Mouse (Mus musculus) frontal cortex, adult 2 months (tissue): ENCODE results near the gene Cxcr1. TPM values are rescaled to one million over a fixed set of nuclear protein-coding genes. Genes with fewer than 3 reads are reported as not detected.

ENCODE experiments used
- DNase-seq, 2 experiments: peaks; one replicate each; pipeline ENCODE4 v3.0.0; 2022; ENCODE audit warnings: low spot score in 1 of 2; ENCODE audit errors: extremely low spot score in 1 of 2
- polyA plus RNA-seq: library from polyadenylated mRNA; depleted of rRNA; stranded (reverse); fragments of >200 nt; gene quantifications from 2 replicates; pipeline ENCODE4 v1.2.3, GENCODE M21; 2012; rRNA removed

Gene Cxcr1
- polyA plus RNA-seq: not detected in 2 replicates

DNA sequence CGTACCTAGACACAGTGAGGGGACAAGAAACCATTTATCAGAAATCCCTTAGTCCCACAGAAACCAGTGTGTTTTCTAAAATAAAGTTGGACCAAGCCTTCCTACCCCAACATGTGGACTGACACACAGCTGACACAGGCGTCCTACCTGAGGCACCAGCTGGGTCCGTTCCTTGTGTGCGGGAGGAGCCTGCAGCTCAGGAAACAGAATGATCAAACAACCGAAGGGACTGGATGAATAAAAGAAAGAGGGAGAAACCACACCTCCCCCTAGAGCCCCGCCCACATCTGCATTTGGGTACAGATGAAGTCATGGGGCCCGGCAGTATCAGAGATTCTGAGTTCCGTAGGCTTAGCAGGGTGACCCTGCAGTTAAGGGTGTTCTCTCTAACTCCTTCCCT lies at the start of gene Cxcr1:
Cxcr1 (minus strand) TSS at position 187 of the 400 bp plus-strand sequence.
- no peak for DNase-seq

DNA sequence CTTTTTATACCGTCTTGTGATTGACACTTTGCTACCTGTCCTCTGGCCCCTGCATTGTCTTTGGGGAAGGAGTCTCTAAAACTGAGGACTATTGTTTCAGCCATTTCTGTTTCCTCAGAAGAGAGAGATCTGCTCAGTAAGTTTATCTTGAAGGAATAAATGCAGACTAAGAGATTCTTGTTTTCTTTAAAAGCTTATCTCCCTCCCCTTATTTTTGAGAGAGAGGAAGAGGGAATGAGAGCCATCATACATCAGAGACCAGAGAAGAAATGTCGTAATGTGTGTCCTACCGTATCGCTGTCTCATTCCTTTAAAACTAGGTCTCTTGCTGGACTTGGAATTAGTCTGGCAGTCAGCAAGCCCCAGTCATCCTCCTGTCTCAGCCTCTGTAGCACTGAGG lies 46.4 kb upstream of the Cxcr1 start:
- DNase-seq: no peak

DNA sequence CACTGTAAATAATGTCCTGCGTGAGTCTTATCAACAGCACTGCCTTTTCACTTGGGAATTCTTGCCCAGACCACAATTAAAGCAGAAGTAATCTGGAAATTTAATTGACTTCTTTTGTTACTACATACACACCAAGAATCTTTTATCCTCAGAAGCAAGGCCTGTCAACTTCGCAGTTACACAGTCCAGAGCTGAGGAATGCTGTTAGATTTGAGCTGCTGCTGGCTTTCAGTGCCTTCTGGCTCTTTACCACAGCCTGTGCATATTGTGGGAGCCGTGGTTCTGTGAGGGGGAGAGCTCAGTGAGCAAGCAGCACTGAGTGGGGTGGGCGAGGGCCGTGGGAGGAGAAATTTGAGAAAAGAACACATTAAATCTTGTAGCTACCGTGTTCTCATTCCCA lies 45.9 kb upstream of the Cxcr1 start:
- peak; percentile 79 to 90 for DNase-seq

DNA sequence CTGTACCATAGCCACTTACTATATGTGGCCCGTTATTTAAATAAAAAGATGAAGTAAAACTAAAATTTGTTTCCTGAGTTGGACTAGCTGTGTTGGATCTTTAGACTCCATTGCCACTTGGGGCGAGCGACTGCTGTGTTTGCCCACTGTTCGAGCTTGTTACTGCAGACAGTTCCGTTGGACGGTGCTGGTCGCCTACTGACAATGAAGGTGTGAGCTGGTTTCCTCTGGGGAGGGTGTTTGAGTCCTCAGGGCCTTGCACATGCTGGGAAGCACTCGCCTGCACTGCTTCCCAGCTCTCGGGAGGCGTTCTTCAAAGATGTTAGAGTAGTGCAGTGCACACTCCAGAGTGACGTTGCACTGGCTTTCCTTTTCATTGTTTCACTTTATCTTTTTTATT lies 45.2 kb upstream of the Cxcr1 start:
- DNase-seq: peak in 1 of 2 experiments; percentile 62

DNA sequence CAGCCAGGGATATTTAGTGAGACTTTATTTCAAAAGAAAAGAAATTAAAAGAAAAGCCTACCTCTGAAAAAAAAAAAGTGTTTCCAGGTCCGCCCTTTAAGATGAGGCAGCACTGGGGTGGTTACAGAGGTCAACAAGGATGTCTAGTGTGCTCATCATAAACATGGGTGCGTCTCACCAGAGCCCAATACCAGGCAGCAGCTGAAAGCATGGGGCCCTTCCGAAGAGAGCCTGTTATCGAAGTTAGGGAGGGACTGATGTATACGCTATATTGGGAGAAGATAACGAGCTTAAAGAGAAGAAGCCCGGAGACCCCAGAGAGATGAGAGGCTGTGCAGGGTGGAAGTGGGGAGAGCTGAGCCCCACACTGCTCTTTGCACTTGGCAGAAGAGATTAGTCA lies 44.7 kb upstream of the Cxcr1 start:
- DNase-seq: no peak

DNA sequence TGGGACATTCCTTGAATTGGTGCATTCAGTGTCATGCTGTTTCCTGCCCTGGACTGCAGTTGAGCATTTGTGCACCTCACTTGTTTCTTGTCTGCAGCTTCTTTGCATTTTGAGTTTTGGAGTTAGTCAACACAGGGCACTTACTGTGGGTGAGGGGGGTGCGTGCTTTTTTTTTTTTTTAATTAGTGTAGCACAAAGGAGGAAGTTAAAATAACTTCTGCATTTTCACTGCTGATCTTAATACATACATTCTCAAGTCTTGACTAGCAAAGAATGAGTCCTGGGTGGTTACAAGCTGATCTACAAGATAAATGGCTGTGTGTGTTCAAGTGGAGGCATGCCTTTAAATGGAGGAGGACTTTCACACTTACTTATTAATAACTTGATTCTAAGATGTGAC lies 43.7 kb upstream of the Cxcr1 start:
- DNase-seq: no peak

DNA sequence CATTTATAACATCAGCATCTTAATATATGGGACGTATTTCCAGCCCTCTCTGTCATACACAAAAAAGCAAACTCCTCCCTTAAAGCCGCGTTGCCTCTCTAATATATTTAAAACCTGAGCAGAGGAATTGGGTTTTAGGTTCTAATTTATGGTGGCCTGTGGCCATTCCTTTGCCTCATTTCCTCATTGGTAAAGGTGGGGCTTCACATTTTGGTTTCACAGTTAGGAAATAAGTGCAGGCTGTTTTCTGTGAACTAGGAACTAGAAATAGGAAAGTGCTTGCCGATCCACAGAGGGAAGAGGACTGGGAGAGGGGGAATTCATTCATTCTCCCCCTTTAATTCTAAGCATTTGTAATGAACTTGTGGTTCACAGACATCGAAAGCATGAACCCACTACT lies 43.2 kb upstream of the Cxcr1 start:
- no peak for DNase-seq

DNA sequence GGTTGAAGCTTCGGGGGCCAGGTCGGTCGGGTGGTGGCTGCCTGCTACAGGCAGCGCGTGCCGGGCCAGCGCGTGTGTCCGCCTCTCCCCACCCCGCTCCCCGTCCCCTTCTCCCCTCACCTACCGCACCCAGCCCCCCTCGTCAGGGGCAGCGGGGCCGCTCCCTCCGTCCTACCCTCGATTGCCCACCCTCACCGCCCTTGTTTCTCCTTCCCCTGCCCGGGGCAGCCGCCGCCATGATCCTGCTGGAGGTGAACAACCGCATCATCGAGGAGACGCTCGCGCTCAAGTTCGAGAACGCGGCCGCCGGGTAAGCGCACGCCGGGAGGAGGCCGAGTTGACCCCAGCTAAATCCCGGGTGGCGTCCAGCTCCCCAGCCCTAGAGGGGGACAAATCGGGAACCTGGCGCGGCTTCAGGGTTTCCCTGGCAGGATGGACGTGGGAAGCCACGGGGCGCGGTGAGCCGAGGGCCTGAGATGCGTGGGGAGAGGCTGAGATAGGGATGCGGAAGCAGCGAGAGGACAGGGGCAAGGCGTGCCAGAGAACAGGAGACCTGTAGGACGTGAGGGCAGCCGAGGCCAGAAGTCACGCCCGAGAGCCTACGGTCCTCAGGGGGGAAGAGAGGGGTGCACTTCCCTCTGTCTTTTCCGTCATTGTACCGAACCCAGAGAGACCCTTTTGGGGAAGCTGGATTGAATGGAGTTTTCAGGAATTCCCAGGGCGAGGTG lies 42.3 kb upstream of the Cxcr1 start:
- DNase-seq: peak in 1 of 2 experiments; percentile 45

DNA sequence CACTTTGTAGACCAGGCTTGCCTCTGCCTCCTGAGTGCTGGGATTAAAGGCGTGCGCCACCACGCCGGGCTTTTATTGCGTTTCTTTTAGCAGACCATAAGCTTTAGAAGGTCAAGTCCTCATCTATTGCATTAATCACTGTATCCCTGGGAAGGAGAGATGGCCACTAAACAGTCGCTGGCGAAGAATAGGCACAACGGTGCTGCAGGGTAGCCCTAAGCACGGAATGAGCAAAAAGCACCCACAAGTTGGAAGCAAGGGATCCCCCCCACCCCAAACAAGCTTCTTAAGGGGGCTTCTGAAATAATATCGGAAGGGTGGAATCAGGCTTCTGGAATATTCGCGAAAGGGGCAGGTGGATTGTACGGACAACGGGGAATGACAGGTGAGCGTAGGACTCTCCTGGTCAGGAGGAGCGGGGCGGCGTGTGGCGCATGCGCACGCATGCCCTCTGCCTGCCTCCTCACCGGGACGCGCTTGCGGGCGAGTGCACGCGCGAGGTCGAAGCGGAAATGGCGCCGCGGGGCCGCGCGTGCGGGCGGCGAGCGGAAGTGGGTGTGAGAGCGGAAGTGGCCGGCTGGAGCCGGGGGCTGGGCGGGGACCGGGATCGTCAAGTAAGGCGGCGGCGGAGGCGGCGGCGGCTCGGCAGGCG lies 41.6 kb upstream of the Cxcr1 start, which contains the start of gene Arpc2:
Arpc2 (plus strand) TSS at position 147 of the 652 bp plus-strand sequence.
- DNase-seq: peak; percentile 86 to 97

DNA sequence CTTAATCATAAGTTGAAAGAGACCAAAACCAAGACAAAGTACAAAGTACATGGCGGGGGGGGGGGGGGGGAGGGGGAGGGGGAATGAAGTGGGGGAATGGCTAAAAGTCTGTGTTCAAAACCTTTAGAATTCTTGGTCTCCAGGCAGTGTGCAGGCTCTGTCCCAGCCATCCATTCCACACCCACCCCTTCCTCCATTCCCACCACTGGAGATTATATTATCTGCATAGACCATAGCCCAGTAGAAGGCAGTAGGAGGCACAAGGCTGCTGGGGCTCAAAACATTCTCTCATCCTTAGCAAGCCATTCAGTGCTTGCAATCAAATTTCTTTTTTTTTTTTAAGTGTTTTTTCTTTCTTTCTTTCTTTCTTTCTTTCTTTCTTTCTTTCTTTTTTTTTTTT lies 36.6 kb upstream of the Cxcr1 start:
- DNase-seq: no peak

DNA sequence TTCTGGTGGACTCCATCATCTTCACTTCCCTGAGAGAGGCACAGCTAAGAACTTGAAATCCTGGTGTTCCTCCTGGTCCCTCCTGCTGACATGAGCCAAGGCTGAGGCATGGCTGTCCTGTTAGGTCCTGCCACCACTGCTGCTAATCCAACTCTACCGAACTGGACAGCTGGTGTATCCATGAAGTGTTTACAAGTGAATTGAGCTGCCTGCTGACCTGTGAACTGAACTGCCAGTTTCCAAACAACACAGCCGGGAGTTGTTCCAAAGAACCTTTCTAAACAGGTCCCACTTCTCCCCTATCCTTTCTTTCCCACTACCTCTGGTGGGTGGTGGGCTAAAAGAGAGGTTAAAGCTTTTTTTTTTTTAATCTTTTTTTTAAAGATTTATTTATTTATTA lies 35.5 kb upstream of the Cxcr1 start:
- no peak for DNase-seq

DNA sequence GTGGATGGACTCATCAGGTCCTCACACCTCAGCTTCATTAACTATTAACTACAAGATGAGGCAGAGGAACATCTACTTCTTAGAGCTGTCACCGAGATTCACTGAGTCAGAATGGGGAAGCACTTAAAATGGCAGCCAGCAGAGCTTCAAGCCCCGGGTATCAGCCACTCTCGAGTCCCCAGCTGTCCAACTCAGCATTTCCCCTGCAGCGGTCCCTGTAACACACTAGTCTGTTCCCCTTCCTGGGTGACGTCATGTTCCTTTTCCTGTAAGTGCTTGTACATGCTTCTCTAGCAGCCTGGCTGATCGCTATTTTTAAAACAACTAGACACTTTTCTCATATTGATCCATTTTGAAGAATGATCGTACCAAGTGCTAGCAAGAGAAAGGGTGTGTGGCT lies 32.9 kb upstream of the Cxcr1 start:
- peak in 1 of 2 experiments; percentile 61 for DNase-seq

DNA sequence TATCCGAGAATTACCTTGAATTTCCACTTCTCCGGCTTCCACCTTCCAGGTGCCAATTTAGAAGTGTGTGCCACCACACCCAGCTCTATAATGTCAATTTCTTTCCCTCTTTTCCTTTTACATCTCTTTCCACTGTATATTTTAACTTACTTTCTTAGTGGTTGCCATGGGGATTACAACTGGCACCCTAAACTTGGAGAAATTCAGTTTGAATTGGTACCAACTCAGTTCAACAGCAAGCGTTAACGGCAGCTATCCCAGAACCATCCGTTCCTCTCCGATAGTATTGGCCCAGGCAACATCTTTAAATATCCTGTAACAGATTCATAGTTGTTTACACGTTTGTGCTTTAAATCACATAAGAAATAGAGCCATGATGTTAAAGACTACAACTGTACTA lies 25.5 kb upstream of the Cxcr1 start:
- no peak for DNase-seq

DNA sequence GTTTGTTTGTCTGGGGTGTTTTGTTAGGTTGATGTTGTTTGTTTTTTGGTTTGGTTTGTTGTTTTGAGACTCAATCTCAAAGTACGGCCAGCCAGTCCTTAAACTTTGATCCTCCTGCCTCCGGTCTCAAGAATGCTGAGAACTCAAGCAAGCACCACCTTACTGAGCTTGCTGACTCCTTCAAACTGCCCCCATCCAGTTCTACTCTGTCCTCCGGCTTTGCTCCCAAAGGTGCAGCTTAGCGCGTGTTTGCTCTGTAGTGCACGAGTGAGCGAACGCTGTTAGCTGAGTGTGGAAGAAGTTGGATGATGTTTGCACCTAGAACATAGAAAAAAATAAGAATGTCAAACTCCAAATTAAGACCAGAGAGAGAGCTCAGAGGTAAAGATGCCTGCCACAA lies 14.5 kb upstream of the Cxcr1 start:
- DNase-seq: no peak

DNA sequence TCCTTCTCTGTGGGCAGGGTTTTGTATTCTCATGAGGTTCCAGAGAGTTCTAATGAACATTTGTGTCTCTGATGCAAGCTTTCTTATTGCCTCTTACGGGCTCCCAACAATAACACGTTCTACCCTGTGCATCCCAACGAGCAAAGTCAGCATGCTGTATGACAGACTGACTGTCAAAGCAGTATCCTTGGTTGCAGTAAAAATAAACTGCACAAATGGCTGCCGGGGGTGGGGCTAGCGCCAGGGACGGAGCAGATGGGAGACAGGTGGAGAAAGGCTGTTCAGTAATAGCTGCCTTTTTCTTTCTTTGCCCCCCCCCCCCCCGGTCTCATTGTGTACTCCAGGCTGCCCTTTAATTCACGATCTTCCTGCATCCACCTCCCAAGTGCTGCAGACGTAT lies 13.5 kb upstream of the Cxcr1 start:
- peak in 1 of 2 experiments; percentile 44 for DNase-seq

DNA sequence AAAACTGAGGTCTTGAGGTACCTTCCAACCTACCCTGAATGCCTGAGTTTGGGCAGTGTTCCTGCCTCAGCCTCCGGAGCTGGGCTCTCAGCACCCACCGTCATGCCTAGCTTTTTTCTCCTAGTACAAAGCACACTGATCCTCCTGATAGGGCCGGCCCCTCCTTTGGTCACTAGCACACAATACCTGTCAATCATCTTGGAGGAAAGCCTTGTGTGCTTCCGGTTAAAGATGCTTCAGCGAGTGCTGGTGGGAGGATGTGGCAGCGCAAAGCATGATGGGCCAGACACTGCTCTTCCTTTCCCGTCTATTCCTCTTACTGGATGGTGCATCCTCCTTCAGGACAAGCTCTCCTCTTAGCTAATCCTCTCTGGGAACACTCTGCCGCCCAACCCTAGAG lies 12.2 kb upstream of the Cxcr1 start:
- DNase-seq: no peak

DNA sequence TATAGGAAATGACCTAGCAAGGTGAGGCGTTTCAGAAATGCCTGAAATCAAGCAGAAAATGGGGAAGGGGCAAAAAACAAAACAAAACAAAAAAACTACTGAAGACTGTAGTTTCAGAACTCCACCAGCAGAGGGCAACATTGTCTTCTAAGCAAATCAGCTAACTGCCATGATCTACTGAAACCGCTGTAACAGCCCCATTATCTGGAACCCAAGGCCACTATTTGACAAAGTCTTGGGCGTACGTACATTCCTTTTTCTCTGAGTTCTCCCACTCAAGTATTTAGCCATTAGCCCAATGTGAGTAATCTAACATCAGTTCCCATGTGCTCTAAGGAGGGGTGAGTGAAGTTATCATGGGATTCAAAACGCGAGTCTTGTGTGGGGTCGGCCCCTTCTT lies 11.4 kb upstream of the Cxcr1 start:
- peak in 1 of 2 experiments; percentile 50 for DNase-seq

DNA sequence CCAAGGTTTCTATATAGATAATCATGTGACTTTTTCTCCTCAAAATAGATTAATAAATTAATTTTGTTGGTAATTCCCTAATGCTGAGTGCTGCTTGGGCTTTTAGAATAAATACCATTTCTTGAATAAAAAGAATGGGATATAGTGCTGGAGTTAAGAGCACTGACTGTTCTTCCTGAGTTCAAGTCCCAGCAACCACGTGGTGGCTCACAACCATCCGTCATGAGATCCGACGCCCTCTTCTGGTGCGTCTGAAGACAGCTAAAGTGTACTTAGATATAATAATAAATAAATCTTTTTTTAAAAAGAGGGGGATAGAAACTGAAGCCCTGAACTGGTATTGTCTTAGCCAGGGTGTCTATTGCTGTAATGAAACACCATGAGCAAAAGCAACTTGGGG lies 9.0 kb upstream of the Cxcr1 start:
- no peak for DNase-seq

DNA sequence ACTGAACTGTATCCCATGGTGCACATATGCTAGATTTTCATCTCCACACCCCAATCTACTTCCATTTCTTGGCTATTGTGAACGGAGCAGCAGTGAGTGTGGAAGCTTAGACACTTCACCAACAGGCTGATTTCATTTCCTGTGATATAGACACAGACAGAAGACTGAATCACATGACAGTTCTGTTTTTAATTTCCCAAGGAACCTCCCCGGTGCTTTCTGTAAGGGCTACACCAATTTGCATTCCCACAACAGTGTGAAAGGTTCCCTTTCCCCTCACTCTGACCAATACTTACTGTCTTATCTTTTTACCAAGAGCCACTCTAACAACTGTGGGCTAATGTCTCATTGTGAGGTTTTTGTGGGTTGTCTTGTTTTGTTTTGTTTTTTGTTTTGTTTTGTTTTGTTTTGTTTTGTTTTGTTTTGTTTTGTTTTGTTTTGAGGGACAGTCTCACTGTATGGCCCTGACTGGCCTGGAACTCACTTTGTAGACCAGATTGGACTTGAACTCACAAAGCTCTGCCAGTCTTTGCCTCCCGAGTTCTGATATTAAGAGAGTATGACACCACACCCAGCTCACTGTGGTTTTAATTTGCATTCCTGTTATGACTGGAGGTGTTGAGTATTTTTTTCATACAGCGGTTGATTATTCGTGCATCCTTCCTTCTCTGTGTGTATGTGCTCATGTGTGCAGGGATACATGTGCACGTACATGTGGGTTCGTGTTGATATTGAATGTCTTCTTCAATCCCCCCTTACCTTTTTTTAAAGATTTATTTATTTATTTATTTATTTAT lies 6.8 kb upstream of the Cxcr1 start:
- DNase-seq: no peak

DNA sequence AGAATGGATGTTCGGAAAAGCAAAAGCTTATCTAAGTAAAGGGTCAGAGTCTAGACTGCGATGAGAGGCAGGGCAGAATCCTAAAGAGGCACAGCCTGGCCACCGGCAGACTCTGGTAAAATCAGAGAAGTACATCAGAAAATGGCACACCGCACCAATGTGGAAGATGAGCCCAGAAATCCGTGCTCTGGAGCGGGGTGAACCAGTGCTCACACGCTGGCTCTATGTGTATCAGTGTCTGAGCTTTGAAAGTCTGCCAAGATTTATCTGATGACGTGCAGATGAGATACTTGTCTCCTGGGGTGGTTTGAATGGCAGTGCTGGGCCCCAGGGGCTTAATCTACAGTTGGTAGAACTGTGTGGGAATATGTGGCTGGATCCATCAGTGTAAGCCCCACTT lies 4.6 kb upstream of the Cxcr1 start:
- DNase-seq: no peak

DNA sequence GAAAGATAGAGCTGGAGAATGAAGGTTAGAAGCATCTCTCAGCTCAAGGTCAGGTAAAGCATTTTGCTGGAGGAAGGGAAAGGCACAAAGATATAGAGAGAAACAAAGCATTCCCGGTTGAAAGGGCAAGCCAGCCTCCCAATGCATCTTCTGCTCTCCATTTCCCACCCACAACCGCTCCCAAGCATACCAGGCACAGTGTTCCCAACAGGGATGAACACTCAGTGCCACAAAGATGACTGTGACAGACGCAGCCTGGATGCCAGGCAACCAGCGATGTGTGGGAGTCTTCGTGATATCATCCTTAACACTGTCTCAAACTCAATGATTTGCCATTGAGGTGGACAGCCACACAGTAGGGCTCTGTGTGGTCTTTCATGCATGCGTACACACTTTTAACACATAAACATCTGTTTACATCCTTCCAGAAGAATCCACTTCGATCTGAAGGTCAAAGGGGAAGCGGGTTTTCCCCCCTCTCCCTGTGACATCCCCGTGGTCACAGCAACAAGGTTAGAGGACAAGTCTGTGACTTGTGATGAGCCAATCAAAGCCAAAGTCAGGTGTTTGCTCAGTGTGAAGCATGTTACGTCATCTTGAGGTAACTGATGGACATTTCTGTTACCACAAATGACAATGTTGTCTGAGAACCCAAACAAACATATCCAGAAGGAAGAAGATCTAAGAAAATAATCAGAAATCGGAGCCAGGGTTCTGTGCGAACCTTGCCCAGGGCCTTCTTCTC lies 3.5 kb upstream of the Cxcr1 start:
- DNase-seq: peak; percentile 52 to 71
